Mouse (Mus musculus): Measurements from ENCODE around the gene Tmie.

Tmie gene

GRCm38 (mm10) chr9:110888935-110889334 lies 9.0 kb upstream of the Tmie start:
- no peak for DNase-seq (ENCODE audit: low read depth)

- peak; percentile 45 for DNase-seq (ENCODE audit: low read depth)
Measured at GRCm38 (mm10) chr9:110887388-110888303, 7.7 kb upstream of the Tmie start.

- no peak for DNase-seq (ENCODE audit: low read depth)
Measured at GRCm38 (mm10) chr9:110881953-110882352, 2.0 kb upstream of the Tmie start.

GRCm38 (mm10) chr9:110880772-110881171 lies 859 bp upstream of the Tmie start:
- DNase-seq (ENCODE audit: low read depth) = no peak

GRCm38 (mm10) chr9:110879191-110879920 lies 557 bp downstream of the Tmie start, which contains the start of gene Als2cl:
Als2cl (plus strand) TSS chr9:110879870.
- DNase-seq (ENCODE audit: low read depth) = no peak

GRCm38 (mm10) chr9:110877888-110878287 lies 2.0 kb downstream of the Tmie start:
- DNase-seq (ENCODE audit: low read depth) = peak; percentile 22

GRCm38 (mm10) chr9:110877353-110877752 lies 2.6 kb downstream of the Tmie start:
- peak; percentile 58 for DNase-seq (ENCODE audit: low read depth)

- no peak for DNase-seq (ENCODE audit: low read depth)
Measured at GRCm38 (mm10) chr9:110875288-110875695, 4.6 kb downstream of the Tmie start.

GRCm38 (mm10) chr9:110874660-110875191 lies 5.2 kb downstream of the Tmie start:
- no peak for DNase-seq (ENCODE audit: low read depth)

- DNase-seq (ENCODE audit: low read depth) = no peak
Measured at GRCm38 (mm10) chr9:110873681-110874659, 5.9 kb downstream of the Tmie start.

- peak; percentile 71 for DNase-seq (ENCODE audit: low read depth)
Measured at GRCm38 (mm10) chr9:110871030-110871429, 8.9 kb downstream of the Tmie start.

- no peak for DNase-seq (ENCODE audit: low read depth)
Measured at GRCm38 (mm10) chr9:110858967-110859596, 20.8 kb downstream of the Tmie start.

- DNase-seq (ENCODE audit: low read depth) = no peak
Measured at GRCm38 (mm10) chr9:110858523-110858922, 21.4 kb downstream of the Tmie start.

GRCm38 (mm10) chr9:110857781-110858472 lies 22.0 kb downstream of the Tmie start, which contains the start of gene Prss50:
Prss50 (plus strand) TSS chr9:110857967.
- DNase-seq (ENCODE audit: low read depth) = no peak

- DNase-seq (ENCODE audit: low read depth) = no peak
Measured at GRCm38 (mm10) chr9:110856920-110857319, 23.0 kb downstream of the Tmie start.

GRCm38 (mm10) chr9:110855903-110856302 lies 24.0 kb downstream of the Tmie start:
- no peak for DNase-seq (ENCODE audit: low read depth)

GRCm38 (mm10) chr9:110849162-110849561 lies 30.8 kb downstream of the Tmie start:
- peak; percentile 20 for DNase-seq (ENCODE audit: low read depth)

- no peak for DNase-seq (ENCODE audit: low read depth)
Measured at GRCm38 (mm10) chr9:110844206-110844605, 35.7 kb downstream of the Tmie start, which contains the start of gene Prss46. Prss46 (plus strand) TSS chr9:110844506.

GRCm38 (mm10) chr9:110841438-110841837 lies 38.5 kb downstream of the Tmie start:
- DNase-seq (ENCODE audit: low read depth) = peak; percentile 62

- DNase-seq (ENCODE audit: low read depth) = no peak
Measured at GRCm38 (mm10) chr9:110840905-110841304, 39.0 kb downstream of the Tmie start.

Measured in 416B (cell line).